Mouse (Mus musculus): ENCODE measurements around the gene Smpd2.

GRCm38 (mm10) chr10:41449684-41450083 is 40.5 kb downstream of the Smpd2 start:
- TF ChIP-seq POLR2A (IDR thresholded peaks at IDR 0.05; ENCODE audit: low read depth, low read length) (no peak), CTCF (IDR thresholded peaks at IDR 0.05; ENCODE audit: extremely low read depth, insufficient read length, insufficient replicate concordance, low read depth, low read length) (no peak)
